Mouse (Mus musculus): ENCODE measurements around the gene Rac1. TPM values are rescaled to one million over a fixed set of nuclear protein-coding genes. Genes with fewer than 3 reads are reported as not detected.

Rac1 gene
- polyA plus RNA-seq, 1 experiment from 2014 or later, result 162 TPM

DNA sequence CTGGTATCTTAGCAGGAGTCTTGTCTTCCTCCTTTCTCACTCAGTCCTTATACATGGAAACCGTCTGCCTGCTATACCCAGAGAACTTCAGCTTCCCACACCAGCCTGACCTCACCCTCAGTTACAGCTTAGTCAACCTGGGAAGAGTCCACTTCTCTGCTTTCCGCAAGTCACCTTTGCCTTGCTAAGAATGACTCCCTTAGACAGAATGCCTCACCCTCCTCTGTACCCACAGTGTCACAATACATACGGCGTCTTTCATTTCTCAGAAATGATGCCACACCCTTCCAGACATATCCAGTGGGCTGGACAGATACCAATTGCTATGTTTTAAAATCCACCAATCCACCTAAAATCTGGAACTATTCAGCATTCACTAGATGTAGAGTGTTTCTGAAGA lies 15.5 kb downstream of the Rac1 start:
- Histone ChIP-seq H3K4me3 (ENCODE audit: low read depth, low read length) (no peak overlapping the region), H3K4me2 (ENCODE audit: low read depth, low read length) (no peak overlapping the region), H3K9me3 (ENCODE audit: low read length) (no peaks in the 10 kb centered on the region), H3K36me3 (replicated peaks; ENCODE audit: insufficient read depth, low read length) (peaks cover 68% of the 10 kb centered on the region), H3K4me1 (ENCODE audit: insufficient read depth) (peaks cover 33% of the 10 kb centered on the region), H3K9ac (replicated peaks) (no peak overlapping the region), H3K27me3 (ENCODE audit: insufficient read depth, low read length) (no peaks in the 10 kb centered on the region), H3K27ac (ENCODE audit: low read depth) (no peak overlapping the region)
- TF ChIP-seq EP300 (IDR thresholded peaks at IDR 0.05; ENCODE audit: low read depth), result no peak
- ATAC-seq, result peak; percentile 55
- 55% methylated on average over 4 of the region's 4 CpGs for WGBS (ENCODE audit: insufficient replicate concordance)
- no peak for DNase-seq

- H3K27me3 ChIP-seq (ENCODE audit: insufficient read depth, low read length), result no peaks in the 10 kb centered on the region
- H3K4me2 ChIP-seq (ENCODE audit: low read depth, low read length), result no peak overlapping the region
- no peaks in the 10 kb centered on the region for H3K9me3 ChIP-seq (ENCODE audit: low read length)
- H3K4me1 ChIP-seq (ENCODE audit: insufficient read depth), result peaks cover 32% of the 10 kb centered on the region
- peaks cover 69% of the 10 kb centered on the region for H3K36me3 ChIP-seq (replicated peaks; ENCODE audit: insufficient read depth, low read length)
- no peak for ATAC-seq
- H3K9ac ChIP-seq (replicated peaks), result no peak overlapping the region
- H3K27ac ChIP-seq (ENCODE audit: low read depth), result peak overlapping the region; percentile 11; the same call in 1 of the 2 replicates
- no peak for TF ChIP-seq CTCF (IDR thresholded peaks at IDR 0.05; ENCODE audit: low read depth)
- TF ChIP-seq EP300 (IDR thresholded peaks at IDR 0.05; ENCODE audit: low read depth), result no peak
- 70% methylated on average over 4 of the region's 4 CpGs for WGBS (ENCODE audit: insufficient replicate concordance)
- no peak overlapping the region for H3K4me3 ChIP-seq (ENCODE audit: low read depth, low read length)
- no peak for DNase-seq
These were observed 16.3 kb downstream of the Rac1 start for GRCm38 (mm10) chr5:143511577-143511976.

- peaks cover 30% of the 10 kb centered on the region for H3K4me1 ChIP-seq (ENCODE audit: insufficient read depth)
- peaks cover 64% of the 10 kb centered on the region for H3K36me3 ChIP-seq (replicated peaks; ENCODE audit: insufficient read depth, low read length)
- no peaks in the 10 kb centered on the region for H3K27me3 ChIP-seq (ENCODE audit: insufficient read depth, low read length)
- H3K4me3 ChIP-seq (ENCODE audit: low read depth, low read length), result 0 out of 2 replicates have a peak overlapping the region, but pooled peaks have one; percentile 11
- ATAC-seq, result peak; percentile 54
- H3K4me2 ChIP-seq (ENCODE audit: low read depth, low read length), result peak overlapping the region; percentile 58
- peak overlapping the region; percentile 31; the same call in 1 of the 2 replicates for H3K9ac ChIP-seq (replicated peaks)
- no peaks in the 10 kb centered on the region for H3K9me3 ChIP-seq (ENCODE audit: low read length)
- TF ChIP-seq EP300 (IDR thresholded peaks at IDR 0.05; ENCODE audit: low read depth) (no peak), CTCF (IDR thresholded peaks at IDR 0.05; ENCODE audit: low read depth) (no peak)
- H3K27ac ChIP-seq (ENCODE audit: low read depth), result peak overlapping the region; percentile 57; the same call in 1 of the 2 replicates
- peak; percentile 31 for DNase-seq
- 36% methylated on average over 11 of the region's 11 CpGs for WGBS (ENCODE audit: insufficient replicate concordance)
These were observed 18.1 kb downstream of the Rac1 start for GRCm38 (mm10) chr5:143509737-143510136.

DNA sequence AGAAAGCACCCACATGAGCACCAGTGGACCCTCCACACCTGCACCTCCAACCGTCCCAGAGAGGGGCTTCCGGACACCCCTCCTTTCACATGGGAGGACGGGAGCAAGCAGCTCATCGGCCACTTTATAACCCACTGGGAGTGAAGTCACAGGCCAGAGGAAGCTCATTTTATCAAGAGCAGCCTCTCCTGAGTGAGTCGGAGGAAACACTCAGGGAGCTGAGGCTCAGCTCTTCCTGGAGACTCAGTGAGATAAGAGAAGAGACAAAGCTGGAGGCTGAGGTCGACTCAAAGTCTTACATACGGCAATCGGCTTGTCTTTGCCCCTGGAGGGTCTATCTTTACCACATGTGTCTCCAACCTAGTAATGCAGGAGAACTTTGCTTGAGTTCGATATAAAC lies 18.5 kb downstream of the Rac1 start:
- peaks cover 64% of the 10 kb centered on the region for H3K36me3 ChIP-seq (replicated peaks; ENCODE audit: insufficient read depth, low read length)
- no peak for TF ChIP-seq CTCF (IDR thresholded peaks at IDR 0.05; ENCODE audit: low read depth)
- TF ChIP-seq EP300 (IDR thresholded peaks at IDR 0.05; ENCODE audit: low read depth), result no peak
- H3K4me2 ChIP-seq (ENCODE audit: low read depth, low read length), result peak overlapping the region; percentile 58
- no peaks in the 10 kb centered on the region for H3K27me3 ChIP-seq (ENCODE audit: insufficient read depth, low read length)
- H3K4me1 ChIP-seq (ENCODE audit: insufficient read depth), result peaks cover 30% of the 10 kb centered on the region
- 34% methylated on average over 9 of the region's 9 CpGs for WGBS (ENCODE audit: insufficient replicate concordance)
- DNase-seq, result no peak
- peak overlapping the region; percentile 57; the same call in 1 of the 2 replicates for H3K27ac ChIP-seq (ENCODE audit: low read depth)
- no peaks in the 10 kb centered on the region for H3K9me3 ChIP-seq (ENCODE audit: low read length)
- peak; percentile 28 for ATAC-seq
- H3K4me3 ChIP-seq (ENCODE audit: low read depth, low read length), result 0 out of 2 replicates have a peak overlapping the region, but pooled peaks have one; percentile 11
- peak overlapping the region; percentile 31; the same call in 1 of the 2 replicates for H3K9ac ChIP-seq (replicated peaks)

DNA sequence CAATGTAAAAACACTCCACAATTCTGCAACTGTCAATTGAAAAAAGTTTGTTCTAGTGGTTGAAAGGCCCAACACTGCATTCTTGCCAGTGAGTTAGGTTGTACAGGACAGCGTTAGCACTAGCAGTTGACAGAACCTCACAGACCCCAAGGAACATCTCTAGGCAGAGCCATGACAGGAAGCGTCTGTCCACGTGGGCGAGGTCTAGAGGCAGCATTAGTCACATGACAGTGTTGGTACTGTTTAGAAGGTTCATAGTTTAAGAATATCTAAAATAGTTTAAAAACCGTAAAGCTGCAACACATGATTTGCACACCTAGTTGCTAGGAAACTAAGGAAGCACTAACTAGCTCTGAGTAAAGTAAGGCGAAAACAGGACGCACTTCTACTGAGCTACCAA lies 22.3 kb downstream of the Rac1 start:
- Histone ChIP-seq H3K4me1 (ENCODE audit: insufficient read depth) (peaks cover 14% of the 10 kb centered on the region; the same call in 1 of the 2 replicates), H3K4me3 (ENCODE audit: low read depth, low read length) (no peak overlapping the region), H3K9me3 (ENCODE audit: low read length) (no peaks in the 10 kb centered on the region), H3K36me3 (replicated peaks; ENCODE audit: insufficient read depth, low read length) (peaks cover 52% of the 10 kb centered on the region), H3K27ac (ENCODE audit: low read depth) (no peak overlapping the region), H3K4me2 (ENCODE audit: low read depth, low read length) (no peak overlapping the region), H3K9ac (replicated peaks) (no peak overlapping the region), H3K27me3 (ENCODE audit: insufficient read depth, low read length) (no peaks in the 10 kb centered on the region)
- DNase-seq, result no peak
- TF ChIP-seq CTCF (IDR thresholded peaks at IDR 0.05; ENCODE audit: low read depth) (no peak), EP300 (IDR thresholded peaks at IDR 0.05; ENCODE audit: low read depth) (no peak)
- WGBS (ENCODE audit: insufficient replicate concordance), result 73% methylated on average over 7 of the region's 7 CpGs
- no peak for ATAC-seq

- H3K9ac ChIP-seq (replicated peaks), result no peak overlapping the region
- H3K27ac ChIP-seq (ENCODE audit: low read depth), result no peak overlapping the region
- H3K4me3 ChIP-seq (ENCODE audit: low read depth, low read length), result no peak overlapping the region
- ATAC-seq (no peak), DNase-seq (peak; percentile 14)
- H3K4me2 ChIP-seq (ENCODE audit: low read depth, low read length), result no peak overlapping the region
- H3K27me3 ChIP-seq (ENCODE audit: insufficient read depth, low read length), result no peaks in the 10 kb centered on the region
- 80% methylated on average over 8 of the region's 8 CpGs for WGBS (ENCODE audit: insufficient replicate concordance)
- H3K36me3 ChIP-seq (replicated peaks; ENCODE audit: insufficient read depth, low read length), result peaks cover 52% of the 10 kb centered on the region
- TF ChIP-seq CTCF (IDR thresholded peaks at IDR 0.05; ENCODE audit: low read depth) (no peak), EP300 (IDR thresholded peaks at IDR 0.05; ENCODE audit: low read depth) (no peak)
- H3K9me3 ChIP-seq (ENCODE audit: low read length), result no peaks in the 10 kb centered on the region
- H3K4me1 ChIP-seq (ENCODE audit: insufficient read depth), result peaks cover 11% of the 10 kb centered on the region; the same call in 1 of the 2 replicates
These were observed 22.8 kb downstream of the Rac1 start for GRCm38 (mm10) chr5:143505056-143505455.
